Mouse (Mus musculus) cortical plate, adult 2 months (tissue): Measurements from ENCODE around the gene Gm44973. TPM values are rescaled to one million over a fixed set of nuclear protein-coding genes. Genes with fewer than 3 reads are reported as not detected.

ENCODE experiments used
- H3K27ac ChIP-seq: fragments of 200-500 bp; 2 replicates; pipeline ENCODE4 v1.5.1; 2012; ENCODE audit warnings: low read length, control low read depth, inconsistent platforms; ENCODE audit not compliant: insufficient read depth
- H3K4me1 ChIP-seq: fragments of 200-500 bp; 2 replicates; pipeline ENCODE4 v1.6.1; 2011; ENCODE audit warnings: low read length; ENCODE audit not compliant: control insufficient read depth, insufficient read depth
- H3K4me3 ChIP-seq: fragments of 200-500 bp; 2 replicates; pipeline ENCODE4 v1.5.1; 2011; ENCODE audit warnings: mild to moderate bottlenecking, low read length, control low read depth; ENCODE audit not compliant: insufficient read depth
- CTCF ChIP-seq: fragments of 200-500 bp; IDR thresholded peaks from 2 replicates; pipeline ENCODE4 v1.5.1; 2011; ENCODE audit warnings: mild to moderate bottlenecking, control low read depth, low read length; ENCODE audit not compliant: insufficient read depth; ENCODE audit errors: extremely low read depth
- POLR2A ChIP-seq: fragments of 200-500 bp; IDR thresholded peaks from 2 replicates; pipeline ENCODE4 v1.6.1; 2011; ENCODE audit warnings: mild to moderate bottlenecking, low read length, control low read depth; ENCODE audit not compliant: insufficient read depth; ENCODE audit errors: extremely low read depth
- polyA plus RNA-seq: library from polyadenylated mRNA; depleted of rRNA; stranded (reverse); fragments of >200 nt; gene quantifications from 2 replicates; pipeline ENCODE4 v1.2.3, GENCODE M21; 2012; rRNA removed

The Gm44973 gene
- polyA plus RNA-seq, 1 experiment = not detected

- peak within 1 kb of the TSS; percentile 86 for H3K27ac ChIP-seq
- peaks cover 3% of the 10 kb centered on the region; the same call in 1 of the 2 replicates for H3K4me1 ChIP-seq
- no peak for TF ChIP-seq CTCF
- TF ChIP-seq POLR2A = peak; percentile 80
- H3K4me3 ChIP-seq = peak within 1 kb of the TSS; percentile 96
These were observed 64.9 kb downstream of the Gm44973 start, which contains the start of gene Epn1 for GRCm38 (mm10) chr7:5080010-5080751. Epn1 (plus strand) TSS chr7:5080235.

GRCm38 (mm10) chr7:5080815-5081214 is 65.5 kb downstream of the Gm44973 start:
- TF ChIP-seq CTCF (no peak), POLR2A (no peak)
- H3K4me3 ChIP-seq = peak overlapping the region; percentile 96
- peaks cover 3% of the 10 kb centered on the region; the same call in 1 of the 2 replicates for H3K4me1 ChIP-seq
- H3K27ac ChIP-seq = peak overlapping the region; percentile 86

- TF ChIP-seq CTCF (no peak), POLR2A (no peak)
- peaks cover 3% of the 10 kb centered on the region; the same call in 1 of the 2 replicates for H3K4me1 ChIP-seq
- H3K4me3 ChIP-seq = peak overlapping the region; percentile 96
- H3K27ac ChIP-seq = no peak overlapping the region
These were observed 65.9 kb downstream of the Gm44973 start for GRCm38 (mm10) chr7:5081241-5081640.

GRCm38 (mm10) chr7:5081939-5082338 is 66.6 kb downstream of the Gm44973 start:
- no peak overlapping the region; the same call in 1 of the 2 replicates for H3K4me3 ChIP-seq
- no peak overlapping the region for H3K27ac ChIP-seq
- TF ChIP-seq POLR2A (no peak), CTCF (no peak)
- H3K4me1 ChIP-seq = peaks cover 3% of the 10 kb centered on the region; the same call in 1 of the 2 replicates

Other genes with a start within 250 kb of the Gm44973 start
- gene Fam71e2, start 244.2 kb upstream of the Gm44973 start, polyA plus RNA-seq = not detected in 2 replicates
- gene Il11, start 232.6 kb upstream of the Gm44973 start, polyA plus RNA-seq = 0.35 and 0.36 TPM in 2 replicates
- not detected in 2 replicates for gene Tmem190, start 232.6 kb upstream of the Gm44973 start, polyA plus RNA-seq
- gene Tmem238, start 225.8 kb upstream of the Gm44973 start, polyA plus RNA-seq = 4.6 and 4.9 TPM in 2 replicates
- 257 and 299 TPM in 2 replicates for gene Rpl28, start 222.6 kb upstream of the Gm44973 start, polyA plus RNA-seq
- gene Ube2s, start 202.9 kb upstream of the Gm44973 start, polyA plus RNA-seq = 177 and 181 TPM in 2 replicates
- gene Shisa7, start 170.8 kb upstream of the Gm44973 start, polyA plus RNA-seq = 135 and 143 TPM in 2 replicates
- 12.3 and 15.7 TPM in 2 replicates for gene Isoc2b, start 145.2 kb upstream of the Gm44973 start, polyA plus RNA-seq
- 11.7 and 11.8 TPM in 2 replicates for gene Isoc2a, start 138.3 kb upstream of the Gm44973 start, polyA plus RNA-seq
- 0.31 and 0.32 TPM in 2 replicates for gene Gm36210, start 109.0 kb upstream of the Gm44973 start, polyA plus RNA-seq
- 9.7 TPM in 2 replicates for gene Zfp628, start 100.3 kb upstream of the Gm44973 start, polyA plus RNA-seq
- gene Nat14, start 93.5 kb upstream of the Gm44973 start, polyA plus RNA-seq = 91.7 and 94.0 TPM in 2 replicates
- gene Ssc5d, start 89.7 kb upstream of the Gm44973 start, polyA plus RNA-seq = 3.8 and 4.1 TPM in 2 replicates
- 0.32 and 0.48 TPM in 2 replicates for gene Sbk2, start 51.1 kb upstream of the Gm44973 start, polyA plus RNA-seq
- gene Sbk3, start 44.3 kb upstream of the Gm44973 start, polyA plus RNA-seq = 1.2 TPM in 2 replicates
- 38.0 and 39.2 TPM in 2 replicates for gene Zfp579, start 19.3 kb upstream of the Gm44973 start, polyA plus RNA-seq
- gene Zfp524, start 1.1 kb upstream of the Gm44973 start, polyA plus RNA-seq = 15.3 and 15.6 TPM in 2 replicates
- 21.5 TPM in 2 replicates for gene Fiz1, start 799 bp upstream of the Gm44973 start, polyA plus RNA-seq
- 28.7 and 30.0 TPM in 2 replicates for gene Zfp865, start 4.9 kb downstream of the Gm44973 start, polyA plus RNA-seq
- gene Ccdc106, start 5.1 kb downstream of the Gm44973 start, polyA plus RNA-seq = 68.6 and 70.2 TPM in 2 replicates
- not detected in 2 replicates for gene 4632433K11Rik, start 18.6 kb downstream of the Gm44973 start, polyA plus RNA-seq
- 5.7 and 6.5 TPM in 2 replicates for gene Zfp784, start 22.9 kb downstream of the Gm44973 start, polyA plus RNA-seq
- gene Zfp580, start 36.0 kb downstream of the Gm44973 start, polyA plus RNA-seq = 34.4 and 36.9 TPM in 2 replicates
- gene U2af2, start 46.6 kb downstream of the Gm44973 start, polyA plus RNA-seq = 184 TPM in 2 replicates
- 420 and 464 TPM in 2 replicates for gene Epn1, start 64.7 kb downstream of the Gm44973 start, polyA plus RNA-seq
- not detected in 2 replicates for gene Rfpl4, start 101.5 kb downstream of the Gm44973 start, polyA plus RNA-seq
- gene Rasl2-9, start 110.5 kb downstream of the Gm44973 start, polyA plus RNA-seq = 0.27 and 0.36 TPM in 2 replicates
- not detected in 2 replicates for gene Vmn1r55, start 134.2 kb downstream of the Gm44973 start, polyA plus RNA-seq
- not detected in 2 replicates for gene Vmn1r56, start 181.3 kb downstream of the Gm44973 start, polyA plus RNA-seq
- gene Vmn1r57, start 203.0 kb downstream of the Gm44973 start, polyA plus RNA-seq = not detected in 2 replicates